Mouse (Mus musculus) E14TG2a.4 (cell line): ENCODE measurements at regions not wholly inside any gene's neighbourhood (a gene's known extent, or its start where the extent isn't known, plus 50 kb on each side); places are given as distances from the start of the nearest gene placed in this dataset.

ENCODE experiments used
- H3K27me3 ChIP-seq: 2 replicates; pipeline ENCODE4 v1.6.1; 2014; ENCODE audit warnings: low read length, control low read depth; ENCODE audit not compliant: insufficient read depth
- H3K36me3 ChIP-seq: 2 replicates; pipeline ENCODE4 v1.6.1; 2014; ENCODE audit warnings: low read length, control low read depth; ENCODE audit not compliant: insufficient read depth
- H3K4me1 ChIP-seq: replicated peaks from 2 replicates; pipeline ENCODE4 v1.6.1; 2014; ENCODE audit warnings: low read depth, low read length, control low read depth
- H3K4me3 ChIP-seq: replicated peaks from 2 replicates; pipeline ENCODE4 v1.5.1; 2014; ENCODE audit warnings: mild to moderate bottlenecking, low read length
- H3K9me3 ChIP-seq: 2 replicates; pipeline ENCODE4 v1.6.1; 2014; ENCODE audit warnings: low read length, control low read depth
- CTCF ChIP-seq: conservative IDR thresholded peaks from 2 replicates; pipeline ENCODE4 v1.5.1; 2014; ENCODE audit warnings: low read length
- NANOG ChIP-seq: IDR thresholded peaks from 2 replicates; pipeline ENCODE4 v1.6.1; 2014; ENCODE audit warnings: borderline replicate concordance, low read length, mixed read lengths
- POU5F1 ChIP-seq: IDR thresholded peaks from 2 replicates; pipeline ENCODE4 v1.6.1; 2014; ENCODE audit warnings: low read length, borderline replicate concordance

GRCm38 (mm10) chr1:183586406-183586805 is 168.4 kb downstream of the Hhipl2 start:
- Histone ChIP-seq H3K4me1 (no peaks in the 10 kb centered on the region), H3K9me3 (peaks cover 46% of the 10 kb centered on the region), H3K27me3 (no peaks in the 10 kb centered on the region), H3K4me3 (no peak overlapping the region), H3K36me3 (no peaks in the 10 kb centered on the region)
- TF ChIP-seq POU5F1 (no peak), CTCF (no peak), NANOG (no peak)

DNA sequence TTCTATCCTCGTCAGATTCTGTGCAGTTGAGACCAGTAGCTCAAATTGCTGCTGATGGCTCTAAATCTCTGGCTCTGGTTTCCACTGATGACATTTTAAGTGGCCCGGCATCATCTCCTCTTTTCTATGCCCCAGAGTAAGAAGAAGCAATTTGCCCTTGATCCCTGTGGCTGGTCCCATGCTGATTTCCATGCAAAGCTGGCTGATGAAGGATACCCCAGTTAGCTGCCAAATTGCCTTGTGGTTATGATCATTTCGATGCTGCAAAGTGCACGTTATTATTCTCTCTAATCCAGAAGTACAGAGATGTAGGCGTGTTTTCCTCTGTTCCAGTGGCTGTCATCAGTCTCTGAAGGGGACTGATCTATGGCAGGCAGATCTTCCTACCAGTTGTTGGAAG is 177.3 kb downstream of the Hhipl2 start:
- H3K36me3 ChIP-seq: no peaks in the 10 kb centered on the region
- no peaks in the 10 kb centered on the region; the same call in 1 of the 2 replicates for H3K4me1 ChIP-seq
- no peaks in the 10 kb centered on the region for H3K27me3 ChIP-seq
- H3K9me3 ChIP-seq: 0 out of 2 replicates have a peak, but pooled peaks cover 3% of the 10 kb centered on the region
- no peak for TF ChIP-seq POU5F1
- TF ChIP-seq NANOG: no peak
- TF ChIP-seq CTCF: no peak
- no peak overlapping the region for H3K4me3 ChIP-seq

DNA sequence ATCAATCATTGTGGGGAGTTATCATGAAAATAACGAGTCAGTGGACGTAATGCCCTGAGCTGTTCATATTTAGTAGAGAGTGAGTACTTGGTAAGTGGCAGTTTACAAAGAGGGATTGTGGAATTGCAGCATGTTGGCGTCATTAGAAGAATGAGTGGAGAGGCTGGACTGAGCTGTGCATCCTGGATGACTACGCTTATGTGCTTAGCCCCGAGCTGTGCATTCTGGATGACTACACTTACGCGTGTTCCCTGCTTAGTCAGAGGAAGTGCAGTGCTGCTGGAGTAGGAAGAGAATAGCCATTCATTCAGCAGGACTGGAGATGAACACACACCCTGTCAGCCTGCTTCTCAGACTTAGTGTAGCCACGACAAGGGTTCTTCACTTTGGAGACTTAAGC is 182.5 kb downstream of the Hhipl2 start:
- Histone ChIP-seq H3K27me3 (no peaks in the 10 kb centered on the region), H3K9me3 (no peaks in the 10 kb centered on the region), H3K36me3 (no peaks in the 10 kb centered on the region), H3K4me1 (no peaks in the 10 kb centered on the region), H3K4me3 (no peak overlapping the region)
- TF ChIP-seq CTCF (no peak), POU5F1 (no peak), NANOG (no peak)

GRCm38 (mm10) chr1:183611966-183612694 is 194.1 kb downstream of the Hhipl2 start:
- no peak for TF ChIP-seq NANOG
- TF ChIP-seq POU5F1: no peak
- no peak for TF ChIP-seq CTCF

GRCm38 (mm10) chr1:183619451-183620059 is 201.5 kb downstream of the Hhipl2 start:
- no peaks in the 10 kb centered on the region for H3K36me3 ChIP-seq
- no peaks in the 10 kb centered on the region for H3K27me3 ChIP-seq
- no peaks in the 10 kb centered on the region for H3K4me1 ChIP-seq
- TF ChIP-seq NANOG (no peak), CTCF (no peak), POU5F1 (no peak)
- no peaks in the 10 kb centered on the region for H3K9me3 ChIP-seq
- H3K4me3 ChIP-seq: no peak overlapping the region

More at GRCm38 (mm10) chr1:183611966-183612694, 194.1 kb downstream of the Hhipl2 start:
- Histone ChIP-seq H3K36me3 (no peaks in the 10 kb centered on the region), H3K4me3 (no peak overlapping the region), H3K27me3 (no peaks in the 10 kb centered on the region), H3K4me1 (no peaks in the 10 kb centered on the region), H3K9me3 (no peaks in the 10 kb centered on the region)

DNA sequence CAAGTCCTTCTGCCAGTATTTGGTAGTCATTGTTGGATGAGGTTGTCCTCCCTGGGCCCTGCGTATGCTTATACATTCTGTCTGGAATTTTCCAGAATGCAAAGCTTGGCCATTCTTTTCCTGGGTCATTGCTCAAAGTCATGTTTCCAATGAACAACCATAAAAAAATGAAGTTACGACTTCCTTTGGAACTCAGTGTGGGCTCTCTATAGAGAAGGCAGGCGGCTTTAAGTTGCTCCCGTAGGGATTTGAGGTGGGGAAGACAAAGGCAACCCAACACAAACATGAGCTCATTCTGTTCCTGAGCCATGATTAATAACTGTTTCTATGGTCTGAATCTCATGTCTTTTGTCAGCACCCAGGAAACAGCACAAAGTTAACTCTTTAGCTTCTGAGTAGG is 204.3 kb downstream of the Hhipl2 start:
- TF ChIP-seq NANOG (no peak), POU5F1 (no peak), CTCF (no peak)
- no peak overlapping the region for H3K4me3 ChIP-seq
- H3K9me3 ChIP-seq: no peaks in the 10 kb centered on the region
- H3K27me3 ChIP-seq: no peaks in the 10 kb centered on the region
- H3K4me1 ChIP-seq: no peaks in the 10 kb centered on the region
- no peaks in the 10 kb centered on the region for H3K36me3 ChIP-seq

- Histone ChIP-seq H3K9me3 (peaks cover 4% of the 10 kb centered on the region), H3K27me3 (no peaks in the 10 kb centered on the region), H3K4me1 (no peaks in the 10 kb centered on the region), H3K4me3 (no peak overlapping the region), H3K36me3 (no peaks in the 10 kb centered on the region)
- TF ChIP-seq CTCF (no peak), POU5F1 (no peak), NANOG (no peak)
Measured at GRCm38 (mm10) chr1:183624266-183624665, 206.3 kb downstream of the Hhipl2 start.

- no peak for TF ChIP-seq NANOG
- no peak for TF ChIP-seq CTCF
- no peak for TF ChIP-seq POU5F1
- Histone ChIP-seq H3K27me3 (no peaks in the 10 kb centered on the region), H3K36me3 (no peaks in the 10 kb centered on the region), H3K4me3 (no peak overlapping the region), H3K9me3 (no peaks in the 10 kb centered on the region), H3K4me1 (no peaks in the 10 kb centered on the region)
Measured at GRCm38 (mm10) chr1:183633810-183634209, 215.8 kb downstream of the Hhipl2 start.

GRCm38 (mm10) chr1:183634836-183635235 is 216.8 kb downstream of the Hhipl2 start:
- Histone ChIP-seq H3K36me3 (no peaks in the 10 kb centered on the region), H3K27me3 (no peaks in the 10 kb centered on the region), H3K4me3 (no peak overlapping the region), H3K9me3 (no peaks in the 10 kb centered on the region), H3K4me1 (peaks cover 9% of the 10 kb centered on the region)
- TF ChIP-seq NANOG: no peak
- no peak for TF ChIP-seq POU5F1
- no peak for TF ChIP-seq CTCF
